Mouse (Mus musculus): ENCODE measurements around the gene Tmem245. TPM values are rescaled to one million over a fixed set of nuclear protein-coding genes. Genes with fewer than 3 reads are reported as not detected.
A peak's percentile ranks its signal among the peaks of the same experiment; 100 is the strongest.

Tmem245 gene
- polyA plus RNA-seq, 1 experiment from 2014 or later: 9.9 TPM

GRCm38 (mm10) chr4:56915732-56916325 lies 31.4 kb downstream of the Tmem245 start:
- Histone ChIP-seq H3K9me3 (no peaks in the 10 kb centered on the region), H3K36me3 (peaks cover 20% of the 10 kb centered on the region), H3K27me3 (replicated peaks) (no peaks in the 10 kb centered on the region), H3K4me2 (replicated peaks) (no peak overlapping the region), H3K4me1 (replicated peaks) (no peaks in the 10 kb centered on the region), H3K27ac (no peak overlapping the region; the same call in 1 of the 2 replicates), H3K4me3 (replicated peaks) (no peak overlapping the region), H3K9ac (no peak overlapping the region)
- ATAC-seq: no peak
- 77% methylated on average over 15 of the region's 15 CpGs for WGBS

GRCm38 (mm10) chr4:56914761-56915160 lies 32.5 kb downstream of the Tmem245 start:
- Histone ChIP-seq H3K4me2 (replicated peaks) (no peak overlapping the region), H3K27me3 (replicated peaks) (no peaks in the 10 kb centered on the region), H3K9ac (no peak overlapping the region), H3K36me3 (peaks cover 24% of the 10 kb centered on the region), H3K4me1 (replicated peaks) (no peaks in the 10 kb centered on the region), H3K9me3 (no peaks in the 10 kb centered on the region), H3K4me3 (replicated peaks) (no peak overlapping the region), H3K27ac (no peak overlapping the region)
- 89% methylated on average over 1 of the region's 1 CpGs for WGBS
- ATAC-seq: no peak

DNA sequence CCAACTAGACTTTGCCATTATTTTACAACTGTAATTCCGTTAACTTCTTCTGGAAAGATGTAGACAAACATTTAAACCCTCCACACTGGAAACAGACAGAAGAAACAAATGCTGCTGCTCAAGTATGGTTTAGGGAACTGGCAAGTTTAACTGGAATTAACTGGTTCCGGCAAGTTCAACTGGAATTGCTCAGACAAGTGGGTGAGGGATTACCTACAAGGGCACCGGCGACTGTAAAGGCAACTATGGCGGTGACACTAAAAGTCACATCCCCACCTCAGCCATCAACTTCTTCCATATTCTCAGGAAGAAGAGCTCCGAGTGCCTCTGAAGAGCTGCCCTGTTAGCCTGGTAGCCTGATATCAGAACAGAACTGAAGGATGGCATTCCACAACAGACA lies 32.9 kb downstream of the Tmem245 start:
- H3K9ac ChIP-seq: no peak overlapping the region
- peaks cover 27% of the 10 kb centered on the region for H3K36me3 ChIP-seq
- no peak overlapping the region for H3K27ac ChIP-seq
- 89% methylated on average over 6 of the region's 6 CpGs for WGBS
- H3K4me2 ChIP-seq (replicated peaks): no peak overlapping the region
- no peak for ATAC-seq
- no peak overlapping the region for H3K4me3 ChIP-seq (replicated peaks)
- no peaks in the 10 kb centered on the region for H3K4me1 ChIP-seq (replicated peaks)
- no peaks in the 10 kb centered on the region for H3K9me3 ChIP-seq
- no peaks in the 10 kb centered on the region for H3K27me3 ChIP-seq (replicated peaks)

GRCm38 (mm10) chr4:56912382-56913001 lies 34.7 kb downstream of the Tmem245 start:
- no peak overlapping the region for H3K4me2 ChIP-seq (replicated peaks)
- H3K4me3 ChIP-seq (replicated peaks): no peak overlapping the region
- 90% methylated on average over 7 of the region's 7 CpGs for WGBS
- H3K9me3 ChIP-seq: no peaks in the 10 kb centered on the region
- peaks cover 28% of the 10 kb centered on the region for H3K36me3 ChIP-seq
- no peak for ATAC-seq
- H3K27me3 ChIP-seq (replicated peaks): no peaks in the 10 kb centered on the region
- H3K27ac ChIP-seq: no peak overlapping the region
- H3K9ac ChIP-seq: no peak overlapping the region
- no peaks in the 10 kb centered on the region for H3K4me1 ChIP-seq (replicated peaks)

DNA sequence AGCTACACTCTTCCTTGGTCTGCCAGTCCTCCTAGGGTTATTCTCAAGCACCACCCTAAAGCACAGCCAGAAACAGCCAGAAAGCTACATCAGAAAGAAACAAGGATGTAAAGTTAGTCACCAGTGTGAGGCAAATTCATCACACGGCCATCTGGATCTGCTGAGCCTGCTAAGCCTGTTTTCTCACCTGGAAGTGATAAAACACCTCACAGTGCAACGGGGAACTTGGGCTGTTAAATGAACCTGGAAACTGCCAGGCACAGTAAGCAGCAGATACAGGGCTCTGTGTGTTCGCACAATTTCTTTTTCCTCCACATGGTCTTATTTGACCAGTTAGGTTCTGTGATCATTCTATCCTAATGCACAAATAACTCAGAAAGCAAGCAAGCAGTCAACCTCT lies 37.7 kb downstream of the Tmem245 start:
- H3K27me3 ChIP-seq (replicated peaks): no peaks in the 10 kb centered on the region
- no peaks in the 10 kb centered on the region for H3K4me1 ChIP-seq (replicated peaks)
- WGBS: 78% methylated on average over 3 of the region's 3 CpGs
- peaks cover 22% of the 10 kb centered on the region for H3K36me3 ChIP-seq
- no peak for ATAC-seq
- no peak overlapping the region for H3K4me3 ChIP-seq (replicated peaks)
- no peak overlapping the region for H3K9ac ChIP-seq
- no peak overlapping the region for H3K27ac ChIP-seq
- H3K4me2 ChIP-seq (replicated peaks): no peak overlapping the region
- H3K9me3 ChIP-seq: no peaks in the 10 kb centered on the region

DNA sequence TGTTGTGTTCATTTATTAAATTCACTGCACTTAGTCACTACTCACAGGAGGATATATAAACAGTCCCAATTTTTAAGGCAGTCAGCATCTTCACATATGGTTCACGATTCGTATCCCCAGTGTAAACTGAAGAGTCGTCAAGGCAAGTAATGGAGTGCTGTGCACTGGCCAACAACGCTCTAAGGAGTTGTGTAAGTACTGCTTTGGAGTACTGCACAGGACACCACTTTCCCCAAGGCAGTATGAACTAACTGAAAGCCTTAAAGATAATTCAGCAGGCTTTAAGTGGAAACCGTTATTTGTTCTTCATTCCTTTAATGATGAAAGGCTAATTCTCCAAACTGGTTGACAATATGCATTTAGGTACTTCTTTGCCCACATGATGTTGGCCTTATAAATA lies 39.6 kb downstream of the Tmem245 start:
- Histone ChIP-seq H3K4me3 (replicated peaks) (no peak overlapping the region), H3K9ac (no peak overlapping the region), H3K27ac (no peak overlapping the region), H3K4me2 (replicated peaks) (no peak overlapping the region), H3K4me1 (replicated peaks) (no peaks in the 10 kb centered on the region), H3K36me3 (peaks cover 22% of the 10 kb centered on the region), H3K27me3 (replicated peaks) (no peaks in the 10 kb centered on the region), H3K9me3 (no peaks in the 10 kb centered on the region)
- WGBS: 85% methylated on average over 5 of the region's 5 CpGs
- no peak for ATAC-seq

GRCm38 (mm10) chr4:56906926-56907325 lies 40.3 kb downstream of the Tmem245 start:
- Histone ChIP-seq H3K36me3 (peaks cover 24% of the 10 kb centered on the region), H3K4me2 (replicated peaks) (no peak overlapping the region), H3K4me3 (replicated peaks) (no peak overlapping the region), H3K9ac (no peak overlapping the region), H3K4me1 (replicated peaks) (no peaks in the 10 kb centered on the region), H3K9me3 (no peaks in the 10 kb centered on the region), H3K27ac (no peak overlapping the region), H3K27me3 (replicated peaks) (no peaks in the 10 kb centered on the region)
- ATAC-seq: no peak
- 91% methylated on average over 3 of the region's 3 CpGs for WGBS

DNA sequence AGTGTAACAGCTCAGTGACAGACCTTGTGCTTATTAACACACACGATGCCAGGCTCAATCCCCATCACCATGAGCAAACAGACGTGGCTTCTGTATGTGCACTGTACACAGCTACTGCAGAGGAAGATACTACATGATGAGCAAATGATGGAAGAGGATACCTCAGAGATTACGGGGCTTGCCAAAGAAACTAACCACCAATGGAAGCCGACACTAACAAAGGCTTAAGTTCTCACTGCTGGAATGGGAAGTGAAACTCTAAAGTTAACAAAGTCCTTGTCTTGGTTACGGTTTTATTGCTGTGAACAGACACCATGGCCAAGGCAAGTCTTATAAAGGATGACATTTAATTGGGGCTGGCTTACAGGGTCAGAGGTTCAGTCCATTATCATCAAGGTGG lies 41.7 kb downstream of the Tmem245 start:
- peaks cover 25% of the 10 kb centered on the region for H3K36me3 ChIP-seq
- H3K4me3 ChIP-seq (replicated peaks): no peak overlapping the region
- H3K27ac ChIP-seq: no peak overlapping the region
- no peaks in the 10 kb centered on the region for H3K4me1 ChIP-seq (replicated peaks)
- WGBS: 83% methylated on average over 5 of the region's 5 CpGs
- no peak overlapping the region for H3K4me2 ChIP-seq (replicated peaks)
- no peak overlapping the region for H3K9ac ChIP-seq
- H3K27me3 ChIP-seq (replicated peaks): no peaks in the 10 kb centered on the region
- no peaks in the 10 kb centered on the region for H3K9me3 ChIP-seq
- no peak for ATAC-seq

GRCm38 (mm10) chr4:56901671-56902070 lies 45.6 kb downstream of the Tmem245 start:
- no peaks in the 10 kb centered on the region for H3K4me1 ChIP-seq (replicated peaks)
- H3K27ac ChIP-seq: no peak overlapping the region
- peaks cover 25% of the 10 kb centered on the region for H3K36me3 ChIP-seq
- 96% methylated on average over 2 of the region's 2 CpGs for WGBS
- no peaks in the 10 kb centered on the region for H3K27me3 ChIP-seq (replicated peaks)
- no peak overlapping the region for H3K4me2 ChIP-seq (replicated peaks)
- no peak overlapping the region for H3K9ac ChIP-seq
- ATAC-seq: no peak
- H3K9me3 ChIP-seq: no peaks in the 10 kb centered on the region
- H3K4me3 ChIP-seq (replicated peaks): no peak overlapping the region

GRCm38 (mm10) chr4:56899216-56899615 lies 48.0 kb downstream of the Tmem245 start:
- H3K9ac ChIP-seq: no peak overlapping the region
- no peak for ATAC-seq
- peaks cover 28% of the 10 kb centered on the region for H3K36me3 ChIP-seq
- 93% methylated on average over 8 of the region's 8 CpGs for WGBS
- H3K27me3 ChIP-seq (replicated peaks): no peaks in the 10 kb centered on the region
- no peak overlapping the region for H3K27ac ChIP-seq
- H3K4me3 ChIP-seq (replicated peaks): no peak overlapping the region
- H3K4me2 ChIP-seq (replicated peaks): no peak overlapping the region
- H3K4me1 ChIP-seq (replicated peaks): no peaks in the 10 kb centered on the region
- H3K9me3 ChIP-seq: no peaks in the 10 kb centered on the region

GRCm38 (mm10) chr4:56897511-56897910 lies 49.7 kb downstream of the Tmem245 start:
- Histone ChIP-seq H3K9ac (no peak overlapping the region), H3K4me2 (replicated peaks) (no peak overlapping the region), H3K36me3 (peaks cover 17% of the 10 kb centered on the region), H3K27me3 (replicated peaks) (no peaks in the 10 kb centered on the region), H3K9me3 (no peaks in the 10 kb centered on the region), H3K4me1 (replicated peaks) (no peaks in the 10 kb centered on the region), H3K4me3 (replicated peaks) (no peak overlapping the region), H3K27ac (no peak overlapping the region)
- no peak for ATAC-seq
- WGBS: 75% methylated on average over 3 of the region's 3 CpGs

DNA sequence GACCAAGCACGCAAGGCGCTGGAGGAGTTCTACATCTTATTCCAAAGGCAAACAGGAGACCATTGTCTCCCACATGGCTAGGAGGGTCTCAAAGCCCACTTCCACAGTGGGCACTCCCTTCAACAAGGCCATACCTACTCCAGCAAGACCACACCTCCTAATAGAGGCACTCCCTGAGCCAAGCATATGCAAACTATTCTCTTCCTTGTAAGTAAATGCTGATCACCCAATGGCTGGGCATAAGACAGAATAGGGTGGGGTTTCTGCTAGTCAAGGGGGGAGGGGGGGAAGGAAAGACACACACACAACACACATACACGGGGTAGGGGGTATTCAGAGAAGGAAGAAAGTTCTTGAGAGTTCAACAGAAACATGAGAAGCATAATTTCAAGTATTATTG lies 53.0 kb downstream of the Tmem245 start:
- Histone ChIP-seq H3K27me3 (replicated peaks) (no peaks in the 10 kb centered on the region), H3K27ac (no peak overlapping the region), H3K4me3 (replicated peaks) (no peak overlapping the region), H3K4me1 (replicated peaks) (no peaks in the 10 kb centered on the region), H3K36me3 (peaks cover 9% of the 10 kb centered on the region; the same call in 1 of the 2 replicates), H3K9me3 (no peaks in the 10 kb centered on the region), H3K4me2 (replicated peaks) (no peak overlapping the region), H3K9ac (no peak overlapping the region)
- ATAC-seq: no peak
- 94% methylated on average over 3 of the region's 3 CpGs for WGBS

DNA sequence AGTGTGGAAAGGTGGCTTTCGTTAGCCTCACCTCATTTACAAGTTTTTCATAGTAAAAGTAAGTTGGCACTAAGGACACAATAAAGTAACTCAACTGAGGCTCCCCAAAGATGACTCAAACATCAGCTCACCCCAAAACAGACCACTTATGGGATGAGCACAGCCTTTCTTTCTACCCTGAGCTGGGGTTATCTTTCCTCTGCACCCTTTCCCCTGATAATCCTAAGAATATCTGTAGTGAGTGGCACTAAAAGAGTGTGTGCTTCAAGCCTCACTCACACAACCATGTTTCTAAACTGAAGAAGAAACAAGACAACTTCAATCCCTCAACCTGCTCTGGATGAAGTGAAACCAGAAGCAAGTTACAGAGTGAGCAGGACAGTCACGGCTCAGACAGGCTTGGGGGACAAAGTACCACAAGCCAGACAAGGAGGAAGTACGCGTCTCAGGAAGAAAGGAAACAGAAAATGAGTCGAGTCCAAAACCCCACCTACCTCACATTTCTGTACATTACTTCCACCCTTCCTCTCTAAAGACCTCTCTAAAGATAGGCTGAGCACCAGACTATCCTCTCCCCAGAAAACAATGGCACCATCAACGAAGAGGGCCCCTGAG lies 54.6 kb downstream of the Tmem245 start:
- no peaks in the 10 kb centered on the region for H3K27me3 ChIP-seq (replicated peaks)
- no peak overlapping the region for H3K4me2 ChIP-seq (replicated peaks)
- no peak overlapping the region for H3K4me3 ChIP-seq (replicated peaks)
- no peak overlapping the region for H3K9ac ChIP-seq
- 72% methylated on average over 6 of the region's 6 CpGs for WGBS
- H3K9me3 ChIP-seq: no peaks in the 10 kb centered on the region
- peaks cover 7% of the 10 kb centered on the region; the same call in 1 of the 2 replicates for H3K36me3 ChIP-seq
- H3K27ac ChIP-seq: no peak overlapping the region
- H3K4me1 ChIP-seq (replicated peaks): no peaks in the 10 kb centered on the region
- ATAC-seq: peak; percentile 72; the same call in 1 of the 2 replicates

Data from intestine, embryonic 15.5 days (tissue).